ENCODE assay signal across 7 mouse cellular contexts in genomic region chr4:134915223-134916050, GRCm38 (mm10). TPM values are rescaled to one million over a fixed set of nuclear protein-coding genes. Genes with fewer than 3 reads are reported as not detected.
A peak's percentile ranks its signal among the peaks of the same experiment; 100 is the strongest.
DNase-seq lines count a peak whose midpoint lies in the region; ATAC-seq and TF ChIP-seq lines count a peak whose summit lies in the region.

No protein-coding gene starts in this region.

- ATAC-seq in lung, postnatal 0 days = peak; percentile 7
- ATAC-seq in embryonic facial prominence, embryonic 14.5 days (ENCODE audit: low read depth) = no peak
- ATAC-seq in hindbrain, embryonic 15.5 days (ENCODE audit: low FRiP score, low read depth) = 0 out of 2 replicates have a peak, but pooled peaks have one; percentile 20
- no peak for ATAC-seq in megakaryocyte progenitor cell, adult 5-6 weeks (replicated peaks; ENCODE audit: poor library complexity)
- ATAC-seq in granulocyte monocyte progenitor cell, adult 5-6 weeks (replicated peaks; ENCODE audit: poor library complexity, severe bottlenecking) = no peak

- DNase-seq in lung, postnatal 0 days (ENCODE audit: low spot score) = no peak
- no peak for DNase-seq in lung, postnatal 36 days
- no peak for DNase-seq in embryonic facial prominence, embryonic 14.5 days (ENCODE audit: low spot score)

- H3K4me1 ChIP-seq in lung, postnatal 0 days (ENCODE audit: insufficient read depth, low read depth, low read length) = peaks cover 8% of the 10 kb centered on the region; the same call in 1 of the 2 replicates
- peaks cover 5% of the 10 kb centered on the region; the same call in 1 of the 2 replicates for H3K4me1 ChIP-seq in embryonic facial prominence, embryonic 14.5 days (ENCODE audit: control insufficient read depth, insufficient read depth, low read length)
- peaks cover 21% of the 10 kb centered on the region for H3K4me1 ChIP-seq in hindbrain, embryonic 15.5 days (replicated peaks)

- peak overlapping the region; percentile 46 for H3ac ChIP-seq in myocyte (ENCODE audit: control insufficient read depth, insufficient read length)

- peak overlapping the region; percentile 68 for H3K4me2 ChIP-seq in lung, postnatal 0 days (replicated peaks; ENCODE audit: low read depth, low read length)
- H3K4me2 ChIP-seq in embryonic facial prominence, embryonic 14.5 days (ENCODE audit: low read depth, low read length) = peak overlapping the region; percentile 80
- H3K4me2 ChIP-seq in hindbrain, embryonic 15.5 days = peak overlapping the region; percentile 73
- H3K4me2 ChIP-seq in myocyte (ENCODE audit: low read depth) = peak overlapping the region; percentile 82

- no peaks in the 10 kb centered on the region for H3K9me3 ChIP-seq in lung, postnatal 0 days (ENCODE audit: low read length)
- H3K9me3 ChIP-seq in embryonic facial prominence, embryonic 14.5 days (ENCODE audit: control insufficient read depth, low read length) = no peaks in the 10 kb centered on the region
- H3K9me3 ChIP-seq in hindbrain, embryonic 15.5 days = no peaks in the 10 kb centered on the region

- no peak for TF ChIP-seq POLR2A in myocyte (IDR thresholded peaks at IDR 0.05; ENCODE audit: insufficient read length, low read depth)

- H3K79me2 ChIP-seq in myocyte (ENCODE audit: control insufficient read depth, insufficient read depth) = peaks cover 24% of the 10 kb centered on the region

- no peaks in the 10 kb centered on the region for H3K36me3 ChIP-seq in lung, postnatal 0 days (ENCODE audit: insufficient read depth, low read length)
- H3K36me3 ChIP-seq in embryonic facial prominence, embryonic 14.5 days (ENCODE audit: control insufficient read depth, insufficient read depth, low read length) = peaks cover 22% of the 10 kb centered on the region
- no peaks in the 10 kb centered on the region; the same call in 1 of the 2 replicates for H3K36me3 ChIP-seq in hindbrain, embryonic 15.5 days
- peaks cover 5% of the 10 kb centered on the region for H3K36me3 ChIP-seq in myocyte (ENCODE audit: control insufficient read depth, insufficient read depth)

- H3K9ac ChIP-seq in lung, postnatal 0 days (replicated peaks; ENCODE audit: low read depth) = 0 out of 2 replicates have a peak overlapping the region, but pooled peaks have one; percentile 88
- peak overlapping the region; percentile 93 for H3K9ac ChIP-seq in embryonic facial prominence, embryonic 14.5 days (ENCODE audit: low read depth, low read length)
- peak overlapping the region; percentile 68 for H3K9ac ChIP-seq in hindbrain, embryonic 15.5 days

- peak overlapping the region; percentile 84 for H3K4me3 ChIP-seq in lung, postnatal 0 days (ENCODE audit: low read depth, low read length)
- H3K4me3 ChIP-seq in embryonic facial prominence, embryonic 14.5 days (ENCODE audit: low read depth, low read length) = peak overlapping the region; percentile 98
- H3K4me3 ChIP-seq in hindbrain, embryonic 15.5 days = peak overlapping the region; percentile 60
- H3K4me3 ChIP-seq in myocyte = peak overlapping the region; percentile 67

- TF ChIP-seq CTCF in lung, postnatal 0 days (IDR thresholded peaks at IDR 0.05) = no peak

- no peaks in the 10 kb centered on the region for H3K27me3 ChIP-seq in lung, postnatal 0 days (replicated peaks; ENCODE audit: insufficient read depth, low read length)
- no peaks in the 10 kb centered on the region for H3K27me3 ChIP-seq in embryonic facial prominence, embryonic 14.5 days (replicated peaks; ENCODE audit: control insufficient read depth, insufficient read depth, low read length)
- no peaks in the 10 kb centered on the region for H3K27me3 ChIP-seq in hindbrain, embryonic 15.5 days
- H3K27me3 ChIP-seq in myocyte (ENCODE audit: control insufficient read depth, insufficient read depth, insufficient read length) = no peaks in the 10 kb centered on the region

- no peak for TF ChIP-seq EP300 in lung, postnatal 0 days (IDR thresholded peaks at IDR 0.05)

- 58% methylated on average over 14 of the region's 14 CpGs for WGBS in lung, postnatal 0 days
- 57% methylated on average over 14 of the region's 14 CpGs for WGBS in embryonic facial prominence, embryonic 14.5 days
- WGBS in hindbrain, embryonic 15.5 days = 58% methylated on average over 14 of the region's 14 CpGs

- peak overlapping the region; percentile 96; the same call in 1 of the 2 replicates for H3K27ac ChIP-seq in lung, postnatal 0 days (ENCODE audit: low read length)
- peak overlapping the region; percentile 90; the same call in 1 of the 2 replicates for H3K27ac ChIP-seq in embryonic facial prominence, embryonic 14.5 days (replicated peaks; ENCODE audit: low read depth, low read length)
- H3K27ac ChIP-seq in hindbrain, embryonic 15.5 days (replicated peaks) = peak overlapping the region; percentile 84

TF ChIP-seq in myocyte, 11 proteins besides CTCF, POLR2A, EP300 and RAD21:
- TF ChIP-seq SRF (IDR thresholded peaks at IDR 0.05; ENCODE audit: control insufficient read depth, insufficient read length, low read depth) (no peak), MAX (IDR thresholded peaks at IDR 0.05; ENCODE audit: low read depth) (no peak), TCF3 (IDR thresholded peaks at IDR 0.05; ENCODE audit: insufficient read length, low read depth) (no peak), MYOG (IDR thresholded peaks at IDR 0.05; ENCODE audit: control insufficient read depth in 1 of 3, insufficient read depth in 1 of 3, insufficient read length in 2 of 3, low read depth in 2 of 3) (no peak), E2F4 (IDR thresholded peaks at IDR 0.05; ENCODE audit: insufficient read depth) (no peak), REST (IDR thresholded peaks at IDR 0.05; ENCODE audit: insufficient read depth, insufficient read length) (no peak), USF1 (IDR thresholded peaks at IDR 0.05; ENCODE audit: low read depth) (no peak), MYOD1 (IDR thresholded peaks at IDR 0.05; ENCODE audit: control insufficient read depth in 1 of 3, insufficient read length in 2 of 3, low read depth in 2 of 3) (no peak), TCF12 (IDR thresholded peaks at IDR 0.05; ENCODE audit: insufficient read depth, poor library complexity, severe bottlenecking) (no peak)
TF ChIP-seq in myocyte: peak in this region for 0.

RNA-seq across cellular contexts. Expression of gene Tmem50a, which starts 0.6 kb away (rescaled TPM):
- polyA plus RNA-seq in lung, postnatal 0 days (2015; fragmentation: Nextera tagmentation; extraction: Ambion mirVana) = 271 and 296 TPM in 2 replicates
- polyA plus RNA-seq in embryonic facial prominence, embryonic 14.5 days (2014; fragmentation: Nextera tagmentation; extraction: Ambion mirVana) = 140 and 144 TPM in 2 replicates
- polyA plus RNA-seq in hindbrain, embryonic 15.5 days (2015; fragmentation: Nextera tagmentation; extraction: Ambion mirVana) = 209 and 217 TPM in 2 replicates
- polyA plus RNA-seq in myocyte (2012; fragmentation: generic; extraction: Trizol) = 121 TPM
- 216 and 219 TPM in 2 replicates for total RNA-seq in megakaryocyte progenitor cell, adult 5-6 weeks (2015)
- 248 and 276 TPM in 2 replicates for total RNA-seq in megakaryocyte progenitor cell, adult 5-6 weeks (2017)
- 136 and 149 TPM in 2 replicates for total RNA-seq in granulocyte monocyte progenitor cell, adult 5-6 weeks (2014; fragmentation: Nextera tagmentation)
- 263 and 287 TPM in 2 replicates for total RNA-seq in granulocyte monocyte progenitor cell, adult 5-6 weeks (2017)

RNA-seq across cellular contexts. Expression of gene Rsrp1, which starts 8.0 kb away (rescaled TPM):
- polyA plus RNA-seq in lung, postnatal 0 days (2015; fragmentation: Nextera tagmentation; extraction: Ambion mirVana) = 542 and 611 TPM in 2 replicates
- polyA plus RNA-seq in embryonic facial prominence, embryonic 14.5 days (2014; fragmentation: Nextera tagmentation; extraction: Ambion mirVana) = 349 and 369 TPM in 2 replicates
- 465 and 471 TPM in 2 replicates for polyA plus RNA-seq in hindbrain, embryonic 15.5 days (2015; fragmentation: Nextera tagmentation; extraction: Ambion mirVana)
- 51.4 TPM for polyA plus RNA-seq in myocyte (2012; fragmentation: generic; extraction: Trizol)
- total RNA-seq in megakaryocyte progenitor cell, adult 5-6 weeks (2015) = 413 and 462 TPM in 2 replicates
- 119 and 154 TPM in 2 replicates for total RNA-seq in megakaryocyte progenitor cell, adult 5-6 weeks (2017)
- 476 and 614 TPM in 2 replicates for total RNA-seq in granulocyte monocyte progenitor cell, adult 5-6 weeks (2014; fragmentation: Nextera tagmentation)
- 134 and 184 TPM in 2 replicates for total RNA-seq in granulocyte monocyte progenitor cell, adult 5-6 weeks (2017)

RNA-seq across cellular contexts. Expression of gene Syf2, which starts 15.3 kb away (rescaled TPM):
- 118 and 132 TPM in 2 replicates for polyA plus RNA-seq in lung, postnatal 0 days (2015; fragmentation: Nextera tagmentation; extraction: Ambion mirVana)
- 59.7 and 60.0 TPM in 2 replicates for polyA plus RNA-seq in embryonic facial prominence, embryonic 14.5 days (2014; fragmentation: Nextera tagmentation; extraction: Ambion mirVana)
- 57.2 and 62.7 TPM in 2 replicates for polyA plus RNA-seq in hindbrain, embryonic 15.5 days (2015; fragmentation: Nextera tagmentation; extraction: Ambion mirVana)
- polyA plus RNA-seq in myocyte (2012; fragmentation: generic; extraction: Trizol) = 67.8 TPM
- 50.4 and 58.9 TPM in 2 replicates for total RNA-seq in megakaryocyte progenitor cell, adult 5-6 weeks (2015)
- total RNA-seq in megakaryocyte progenitor cell, adult 5-6 weeks (2017) = 173 and 193 TPM in 2 replicates
- 43.5 and 50.5 TPM in 2 replicates for total RNA-seq in granulocyte monocyte progenitor cell, adult 5-6 weeks (2014; fragmentation: Nextera tagmentation)
- 180 and 201 TPM in 2 replicates for total RNA-seq in granulocyte monocyte progenitor cell, adult 5-6 weeks (2017)

RNA-seq across cellular contexts. Expression of gene Rhd, which starts 51.1 kb away (rescaled TPM):
- 1.5 and 2.8 TPM in 2 replicates for polyA plus RNA-seq in lung, postnatal 0 days (2015; fragmentation: Nextera tagmentation; extraction: Ambion mirVana)
- polyA plus RNA-seq in embryonic facial prominence, embryonic 14.5 days (2014; fragmentation: Nextera tagmentation; extraction: Ambion mirVana) = 3.0 and 4.3 TPM in 2 replicates
- polyA plus RNA-seq in hindbrain, embryonic 15.5 days (2015; fragmentation: Nextera tagmentation; extraction: Ambion mirVana) = 2.2 TPM in 2 replicates
- 0.98 TPM for polyA plus RNA-seq in myocyte (2012; fragmentation: generic; extraction: Trizol)
- total RNA-seq in megakaryocyte progenitor cell, adult 5-6 weeks (2015) = 8.0 and 15.9 TPM in 2 replicates
- total RNA-seq in megakaryocyte progenitor cell, adult 5-6 weeks (2017) = 15.3 and 29.2 TPM in 2 replicates
- total RNA-seq in granulocyte monocyte progenitor cell, adult 5-6 weeks (2014; fragmentation: Nextera tagmentation) = not detected in 2 replicates
- 0.22 TPM in 1 of 2 replicates, not detected in the other for total RNA-seq in granulocyte monocyte progenitor cell, adult 5-6 weeks (2017)

Comparison
In these comparisons a context has a peak if more than half of its experiments do, and no peak if none do; other contexts are left out.
1. ATAC-seq: peak in lung, postnatal 0 days (single experiment) and hindbrain, embryonic 15.5 days (single experiment); none in embryonic facial prominence, embryonic 14.5 days (single experiment), megakaryocyte progenitor cell, adult 5-6 weeks (single experiment) and granulocyte monocyte progenitor cell, adult 5-6 weeks (single experiment).
2. Peak in every context shown above with its lines, with median percentiles within 50 percentile points of each other: H3K27ac ChIP-seq, H3K4me2 ChIP-seq, H3K4me3 ChIP-seq and H3K9ac ChIP-seq.